Mouse (Mus musculus): ENCODE measurements around the gene Mrpl20. TPM values are rescaled to one million over a fixed set of nuclear protein-coding genes. Genes with fewer than 3 reads are reported as not detected.

Mrpl20 gene
- polyA plus RNA-seq, 1 experiment from 2014 or later: 60.1 TPM

DNA sequence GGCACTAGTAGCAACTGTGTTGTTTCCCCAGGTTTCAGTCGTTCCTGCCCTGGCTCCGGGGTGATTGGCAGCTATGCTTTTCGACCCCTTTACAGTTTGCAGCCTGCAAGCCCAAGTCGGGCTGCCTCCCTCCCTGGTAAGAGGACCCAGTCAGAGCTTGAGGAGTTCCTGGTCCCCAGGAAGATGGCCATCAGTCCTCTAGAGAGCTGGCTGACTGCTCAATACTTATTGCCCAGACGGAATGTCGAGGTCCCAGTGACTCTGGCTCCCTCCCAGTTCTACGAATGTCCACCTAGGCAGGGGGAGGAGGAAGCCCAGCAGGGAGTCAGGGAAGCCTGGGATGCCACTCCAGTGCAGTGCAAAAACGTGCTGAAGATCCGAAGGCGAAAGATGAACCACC is 29.6 kb downstream of the Mrpl20 start:
- Histone ChIP-seq H3K79me2 (ENCODE audit: inconsistent target) (peaks cover 19% of the 10 kb centered on the region), H3K27ac (peak overlapping the region; percentile 81), H3K4me3 (ENCODE audit: inconsistent target) (peak overlapping the region; percentile 81), H3K36me3 (ENCODE audit: inconsistent target) (0 out of 2 replicates have a peak, but pooled peaks cover 5% of the 10 kb centered on the region)
- 58% methylated on average over 10 of the region's 10 CpGs for WGBS (ENCODE audit: missing documents)

DNA sequence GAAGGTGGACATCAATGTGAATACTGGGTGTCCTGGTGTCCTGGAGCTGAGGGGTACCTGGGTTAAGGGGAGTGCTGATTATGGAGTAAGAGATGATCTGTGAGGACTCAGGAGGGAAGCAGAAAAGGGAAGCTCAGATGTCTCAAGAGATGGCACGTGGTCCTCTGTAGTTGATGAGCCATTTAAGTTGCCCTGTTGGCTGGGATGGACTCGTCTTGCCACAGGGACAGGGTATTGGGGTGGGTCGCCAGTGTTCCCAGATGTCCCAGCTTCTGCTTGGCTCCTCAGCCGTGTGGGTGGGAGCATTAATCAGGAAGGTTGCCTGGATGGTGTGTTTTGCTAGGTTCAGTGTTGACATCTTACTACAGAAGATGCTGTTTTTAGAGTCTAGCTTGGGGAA is 30.6 kb downstream of the Mrpl20 start:
- 64% methylated on average over 4 of the region's 4 CpGs for WGBS (ENCODE audit: missing documents)
- H3K79me2 ChIP-seq (ENCODE audit: inconsistent target): peaks cover 19% of the 10 kb centered on the region
- H3K27ac ChIP-seq: no peak overlapping the region
- H3K36me3 ChIP-seq (ENCODE audit: inconsistent target): no peaks in the 10 kb centered on the region
- H3K4me3 ChIP-seq (ENCODE audit: inconsistent target): no peak overlapping the region

DNA sequence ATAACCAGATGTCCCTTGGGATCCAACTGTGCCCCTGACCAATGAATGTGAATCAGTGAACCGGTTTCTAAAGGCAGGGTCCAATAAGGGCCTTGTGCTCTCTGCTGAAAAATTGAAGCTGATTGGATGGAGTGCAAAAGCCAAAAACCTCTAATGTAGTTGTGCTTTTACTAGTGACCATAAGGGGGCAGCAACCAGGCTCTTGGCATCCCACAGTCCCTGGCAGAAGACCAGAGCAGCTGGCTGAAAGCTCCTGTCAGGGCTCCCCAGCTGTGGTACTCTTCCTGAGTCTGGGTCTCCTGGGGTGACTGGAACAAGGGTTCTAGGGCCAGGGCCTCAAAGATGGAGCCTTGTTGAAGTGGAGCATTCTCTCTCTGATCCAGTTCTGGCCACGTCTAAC is 31.2 kb downstream of the Mrpl20 start:
- H3K4me3 ChIP-seq (ENCODE audit: inconsistent target): no peak overlapping the region
- peaks cover 19% of the 10 kb centered on the region for H3K79me2 ChIP-seq (ENCODE audit: inconsistent target)
- H3K36me3 ChIP-seq (ENCODE audit: inconsistent target): no peaks in the 10 kb centered on the region
- WGBS (ENCODE audit: missing documents): 40% methylated on average over 2 of the region's 2 CpGs
- H3K27ac ChIP-seq: no peak overlapping the region

DNA sequence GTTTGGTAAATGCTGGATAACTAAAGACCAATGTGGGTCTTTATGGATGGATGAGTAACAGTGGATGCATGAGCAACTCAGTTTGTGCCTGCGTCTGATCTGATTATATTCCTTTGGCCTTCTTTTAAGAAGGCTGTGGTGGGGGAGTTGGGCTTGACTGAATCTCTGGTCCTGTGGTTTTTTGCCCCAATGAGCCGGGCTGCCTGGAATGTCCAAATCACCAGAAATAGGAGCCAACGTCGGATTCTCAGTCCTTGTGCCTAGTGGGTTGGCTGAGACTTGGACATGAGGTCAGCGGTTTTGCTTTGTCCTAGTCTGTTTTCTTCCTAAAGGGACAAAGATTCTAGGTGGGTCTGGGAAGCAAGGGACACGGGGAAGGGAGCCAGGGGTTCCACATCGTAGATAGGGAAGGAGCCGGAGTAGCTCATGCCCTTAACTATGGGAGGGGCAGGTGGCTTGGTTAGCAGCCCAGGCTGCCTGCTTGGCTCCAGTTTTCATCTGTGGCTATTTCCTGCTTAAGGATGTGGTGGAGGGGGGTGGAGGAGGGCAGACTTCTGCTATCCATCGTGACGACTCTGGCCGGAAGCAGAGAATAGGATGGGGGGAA is 34.8 kb downstream of the Mrpl20 start:
- Histone ChIP-seq H3K27ac (no peak overlapping the region), H3K79me2 (ENCODE audit: inconsistent target) (peaks cover 9% of the 10 kb centered on the region), H3K4me3 (ENCODE audit: inconsistent target) (no peak overlapping the region), H3K36me3 (ENCODE audit: inconsistent target) (no peaks in the 10 kb centered on the region)
- WGBS (ENCODE audit: missing documents): 23% methylated on average over 11 of the region's 11 CpGs

DNA sequence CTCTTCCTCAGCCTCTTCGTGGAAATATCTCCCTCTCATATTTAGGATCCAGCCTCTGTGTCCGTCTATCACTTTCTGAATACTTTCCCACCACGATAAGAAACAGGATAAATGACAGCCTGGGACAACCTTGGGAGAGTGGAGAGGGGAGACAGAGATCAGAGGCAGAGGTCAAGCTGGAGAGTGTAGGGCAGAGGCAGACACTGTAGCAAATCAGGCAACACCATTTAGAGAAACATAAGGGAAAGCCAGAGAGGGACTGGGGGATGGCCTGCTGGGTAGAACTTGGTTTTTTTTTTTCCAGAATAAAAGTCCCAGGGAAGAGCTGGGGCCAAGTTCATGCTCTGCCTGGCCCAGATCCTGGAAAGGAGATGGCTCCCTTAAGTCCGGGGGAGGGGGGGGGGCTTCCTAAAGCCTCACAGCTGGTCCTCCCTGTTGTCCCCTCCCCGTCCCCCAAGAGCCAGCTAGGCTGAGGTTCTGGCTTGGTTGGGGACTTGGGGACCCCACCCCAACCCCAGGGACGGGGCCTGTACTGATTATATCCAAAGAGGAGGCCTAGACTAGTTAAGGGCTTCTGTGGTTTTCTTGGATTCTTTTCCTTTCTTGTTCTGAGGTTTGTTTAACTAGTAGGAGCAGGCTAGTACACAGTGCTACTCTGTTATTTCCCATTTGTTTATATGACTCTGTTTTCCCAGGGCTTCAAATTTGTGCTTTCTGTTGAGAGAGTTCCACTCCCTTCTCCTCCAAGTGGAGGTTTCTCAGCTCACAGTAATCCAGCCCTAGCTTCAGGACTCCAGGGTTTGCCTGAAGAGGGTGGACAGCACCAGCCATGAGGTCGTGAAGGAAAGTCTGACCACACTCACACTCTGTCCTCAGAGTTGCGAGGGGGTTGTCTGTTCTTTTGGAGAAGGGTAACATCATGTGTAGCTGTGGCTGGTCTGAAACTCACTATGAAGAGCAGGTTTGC is 35.8 kb downstream of the Mrpl20 start:
- no peak overlapping the region for H3K27ac ChIP-seq
- WGBS (ENCODE audit: missing documents): 82% methylated on average over 8 of the region's 8 CpGs
- no peaks in the 10 kb centered on the region; the same call in 1 of the 2 replicates for H3K79me2 ChIP-seq (ENCODE audit: inconsistent target)
- H3K4me3 ChIP-seq (ENCODE audit: inconsistent target): no peak overlapping the region
- no peaks in the 10 kb centered on the region for H3K36me3 ChIP-seq (ENCODE audit: inconsistent target)

DNA sequence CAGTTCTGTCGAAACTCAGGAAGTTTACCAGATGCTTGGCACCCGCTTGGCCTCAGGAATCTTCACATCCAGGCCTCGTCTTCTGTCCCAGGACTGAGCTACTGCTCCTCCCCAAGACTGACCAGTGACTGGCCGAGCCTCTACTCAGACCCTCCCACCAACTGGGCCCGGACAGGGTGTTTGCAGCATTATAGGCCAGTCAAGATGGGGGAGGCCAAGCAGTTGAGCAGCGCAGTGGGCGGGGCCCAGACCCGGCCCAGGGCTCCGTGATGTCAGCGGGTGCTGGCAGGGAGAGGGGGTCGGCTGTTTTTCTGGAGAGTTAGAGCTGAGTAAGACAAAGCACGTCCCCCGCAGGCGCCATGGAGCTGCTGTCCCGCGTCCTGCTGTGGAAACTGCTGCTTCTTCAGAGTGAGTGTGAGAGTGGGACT is 36.8 kb downstream of the Mrpl20 start, which contains the start of gene Mxra8:
Mxra8 (plus strand) TSS at position 198 of the 428 bp plus-strand sequence.
- 84% methylated on average over 16 of the region's 16 CpGs for WGBS (ENCODE audit: missing documents)
- Histone ChIP-seq H3K4me3 (ENCODE audit: inconsistent target) (peak within 1 kb of the TSS; percentile 12; the same call in 1 of the 2 replicates), H3K79me2 (ENCODE audit: inconsistent target) (no peaks in the 10 kb centered on the region), H3K27ac (no peak within 1 kb of the TSS), H3K36me3 (ENCODE audit: inconsistent target) (no peaks in the 10 kb centered on the region)

DNA sequence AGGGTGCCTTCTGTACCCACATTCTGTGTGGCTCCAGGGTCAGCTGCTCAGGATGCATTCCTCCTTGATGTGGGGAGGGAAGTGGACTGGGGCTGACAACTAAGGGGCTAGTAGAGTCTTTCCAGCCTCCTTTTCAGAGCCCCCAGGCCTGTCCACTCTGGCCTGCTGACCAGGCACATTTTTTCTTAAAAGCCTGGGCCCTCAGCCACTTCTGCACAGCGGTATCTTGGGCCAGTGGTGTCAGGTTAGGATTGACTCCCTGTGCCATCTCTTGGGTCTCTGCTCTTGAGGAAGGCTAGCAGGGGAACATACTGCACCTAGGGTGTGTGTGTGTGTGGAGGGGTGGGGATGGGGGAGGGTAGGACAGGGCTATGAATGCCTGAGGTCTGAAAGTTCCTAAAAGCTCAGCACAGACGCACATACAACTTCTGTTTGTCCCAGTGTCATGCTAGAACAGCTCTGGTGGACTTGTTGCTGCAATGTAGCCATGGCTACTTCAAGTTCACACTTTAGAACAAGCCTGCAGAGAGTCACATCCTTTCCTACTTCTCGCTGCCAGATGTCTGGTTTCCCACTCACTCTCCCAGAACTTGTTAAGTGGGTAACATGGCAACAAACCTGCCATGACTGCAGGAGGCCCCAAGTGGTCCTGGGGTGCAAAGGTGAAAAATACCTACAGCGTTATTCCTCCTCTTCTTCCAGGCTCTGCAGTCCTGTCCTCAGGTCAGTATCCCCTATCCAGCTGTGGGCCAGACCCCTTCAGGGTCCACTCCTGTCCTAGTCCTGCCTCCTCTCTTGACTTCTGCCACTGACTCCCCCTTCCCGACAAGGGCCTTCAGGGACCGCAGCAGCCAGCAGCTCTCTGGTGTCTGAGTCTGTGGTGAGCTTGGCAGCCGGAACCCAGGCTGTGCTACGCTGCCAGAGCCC is 37.7 kb downstream of the Mrpl20 start:
- peak overlapping the region; percentile 12; the same call in 1 of the 2 replicates for H3K4me3 ChIP-seq (ENCODE audit: inconsistent target)
- 34% methylated on average over 8 of the region's 8 CpGs for WGBS (ENCODE audit: missing documents)
- no peak overlapping the region for H3K27ac ChIP-seq

DNA sequence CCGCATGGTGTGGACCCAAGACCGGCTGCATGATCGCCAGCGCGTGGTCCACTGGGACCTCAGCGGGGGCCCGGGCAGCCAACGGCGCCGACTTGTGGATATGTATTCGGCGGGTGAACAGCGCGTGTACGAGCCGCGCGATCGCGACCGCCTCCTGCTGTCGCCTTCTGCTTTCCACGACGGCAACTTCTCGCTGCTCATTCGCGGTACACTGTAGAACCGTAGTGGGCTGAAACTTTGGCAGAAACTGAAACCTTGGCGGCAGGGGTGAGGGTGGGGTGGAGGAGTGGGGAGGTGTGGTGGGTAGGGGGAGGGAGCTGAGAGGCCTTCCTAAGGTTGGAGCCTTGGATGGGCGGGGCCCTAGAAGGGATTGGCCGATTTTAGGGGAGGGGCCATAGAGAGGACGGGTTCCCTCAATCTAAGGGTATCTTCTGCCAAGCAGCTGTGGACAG is 38.4 kb downstream of the Mrpl20 start:
- Histone ChIP-seq H3K4me3 (ENCODE audit: inconsistent target) (peak overlapping the region; percentile 12; the same call in 1 of the 2 replicates), H3K27ac (no peak overlapping the region), H3K36me3 (ENCODE audit: inconsistent target) (no peaks in the 10 kb centered on the region), H3K79me2 (ENCODE audit: inconsistent target) (no peaks in the 10 kb centered on the region)
- WGBS (ENCODE audit: missing documents): 3% methylated on average over 21 of the region's 32 CpGs

More for the DNA sequence above, 37.7 kb downstream of the Mrpl20 start:
- H3K79me2 ChIP-seq (ENCODE audit: inconsistent target): no peaks in the 10 kb centered on the region
- no peaks in the 10 kb centered on the region for H3K36me3 ChIP-seq (ENCODE audit: inconsistent target)

DNA sequence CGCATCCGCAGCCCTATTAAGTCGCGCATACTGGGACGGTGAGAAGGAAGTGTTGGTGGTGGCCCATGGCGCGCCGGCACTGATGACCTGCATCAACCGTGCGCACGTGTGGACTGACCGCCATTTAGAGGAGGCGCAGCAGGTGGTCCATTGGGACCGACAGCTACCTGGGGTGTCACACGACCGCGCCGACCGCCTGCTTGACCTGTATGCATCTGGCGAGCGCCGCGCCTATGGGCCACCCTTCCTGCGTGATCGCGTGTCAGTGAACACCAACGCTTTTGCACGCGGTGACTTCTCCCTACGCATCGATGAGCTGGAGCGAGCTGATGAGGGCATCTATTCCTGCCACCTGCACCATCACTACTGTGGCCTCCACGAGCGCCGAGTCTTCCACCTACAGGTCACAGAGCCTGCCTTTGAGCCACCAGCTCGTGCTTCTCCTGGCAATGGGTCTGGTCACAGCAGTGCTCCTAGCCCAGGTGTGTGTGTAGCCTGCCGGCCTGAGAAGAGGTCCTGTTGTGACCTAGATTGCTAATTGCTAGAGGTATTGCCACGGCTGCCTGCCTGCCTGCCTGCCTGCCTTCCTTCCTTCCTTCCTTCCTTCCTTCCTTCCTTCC is 39.1 kb downstream of the Mrpl20 start:
- H3K79me2 ChIP-seq (ENCODE audit: inconsistent target): no peaks in the 10 kb centered on the region
- no peaks in the 10 kb centered on the region for H3K36me3 ChIP-seq (ENCODE audit: inconsistent target)
- 74% methylated on average over 37 of the region's 38 CpGs for WGBS (ENCODE audit: missing documents)
- H3K4me3 ChIP-seq (ENCODE audit: inconsistent target): no peak overlapping the region
- no peak overlapping the region for H3K27ac ChIP-seq

DNA sequence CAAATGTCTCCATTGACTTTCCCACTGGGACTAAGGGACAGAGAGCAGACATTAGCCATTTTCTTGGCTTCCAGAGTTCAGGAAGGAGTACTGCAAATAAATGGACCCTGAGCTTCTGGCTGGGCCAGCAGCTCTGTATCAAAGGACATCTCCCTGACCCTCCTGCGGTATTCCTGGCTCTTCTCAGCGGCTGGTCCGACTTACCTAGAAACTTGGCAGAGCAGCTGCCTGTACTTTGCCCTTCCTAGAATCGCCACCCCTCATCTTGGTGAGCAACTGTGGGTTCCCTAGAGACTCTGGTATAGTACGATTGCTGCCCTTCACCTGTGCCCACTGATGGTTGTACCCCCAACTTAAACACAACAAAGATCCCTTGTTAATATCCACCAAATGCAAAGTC is 40.6 kb downstream of the Mrpl20 start:
- Histone ChIP-seq H3K27ac (no peak overlapping the region), H3K4me3 (ENCODE audit: inconsistent target) (no peak overlapping the region), H3K79me2 (ENCODE audit: inconsistent target) (peaks cover 4% of the 10 kb centered on the region), H3K36me3 (ENCODE audit: inconsistent target) (no peaks in the 10 kb centered on the region)
- 98% methylated on average over 5 of the region's 5 CpGs for WGBS (ENCODE audit: missing documents)

DNA sequence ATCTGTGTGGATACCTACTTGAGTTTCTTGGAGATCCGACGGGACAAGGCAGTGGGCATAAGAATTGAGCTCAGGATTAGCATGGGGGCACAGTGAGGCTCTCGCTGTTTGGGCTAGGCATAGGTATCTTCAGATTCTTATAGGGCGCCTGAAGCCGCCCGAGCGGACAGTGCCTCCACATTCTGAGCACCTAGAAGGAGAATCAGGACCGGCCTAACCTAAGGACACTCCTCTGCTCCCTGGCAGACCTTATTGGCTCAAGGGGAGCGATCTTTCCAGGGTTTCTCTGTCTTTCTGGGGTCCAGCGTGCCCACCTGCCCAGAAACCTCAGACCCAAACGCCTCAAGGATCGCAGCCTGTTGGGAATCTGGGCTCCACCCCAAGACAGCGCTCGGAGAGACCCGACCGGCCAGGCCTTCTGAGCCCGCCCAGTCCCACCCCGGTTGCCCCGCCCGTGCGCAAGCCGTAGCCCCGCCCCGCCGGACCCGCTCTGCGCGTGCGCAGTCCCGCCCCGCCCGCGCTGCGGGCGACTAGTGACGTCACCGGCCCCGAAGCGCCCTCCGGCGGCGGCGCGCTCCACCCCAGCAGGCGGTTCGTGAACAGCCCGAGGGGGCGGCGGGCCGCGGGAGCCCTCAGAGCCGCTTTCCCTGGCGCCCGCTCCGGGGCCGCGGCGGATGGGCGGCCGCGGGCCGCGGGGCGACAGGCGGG is 44.3 kb downstream of the Mrpl20 start, which contains the start of gene Dvl1:
Dvl1 (plus strand) TSS at position 532 of the 708 bp plus-strand sequence.
- 5% methylated on average over 47 of the region's 65 CpGs for WGBS (ENCODE audit: missing documents)
- peak within 1 kb of the TSS; percentile 34 for H3K27ac ChIP-seq
- peak within 1 kb of the TSS; percentile 49 for H3K4me3 ChIP-seq (ENCODE audit: inconsistent target)

DNA sequence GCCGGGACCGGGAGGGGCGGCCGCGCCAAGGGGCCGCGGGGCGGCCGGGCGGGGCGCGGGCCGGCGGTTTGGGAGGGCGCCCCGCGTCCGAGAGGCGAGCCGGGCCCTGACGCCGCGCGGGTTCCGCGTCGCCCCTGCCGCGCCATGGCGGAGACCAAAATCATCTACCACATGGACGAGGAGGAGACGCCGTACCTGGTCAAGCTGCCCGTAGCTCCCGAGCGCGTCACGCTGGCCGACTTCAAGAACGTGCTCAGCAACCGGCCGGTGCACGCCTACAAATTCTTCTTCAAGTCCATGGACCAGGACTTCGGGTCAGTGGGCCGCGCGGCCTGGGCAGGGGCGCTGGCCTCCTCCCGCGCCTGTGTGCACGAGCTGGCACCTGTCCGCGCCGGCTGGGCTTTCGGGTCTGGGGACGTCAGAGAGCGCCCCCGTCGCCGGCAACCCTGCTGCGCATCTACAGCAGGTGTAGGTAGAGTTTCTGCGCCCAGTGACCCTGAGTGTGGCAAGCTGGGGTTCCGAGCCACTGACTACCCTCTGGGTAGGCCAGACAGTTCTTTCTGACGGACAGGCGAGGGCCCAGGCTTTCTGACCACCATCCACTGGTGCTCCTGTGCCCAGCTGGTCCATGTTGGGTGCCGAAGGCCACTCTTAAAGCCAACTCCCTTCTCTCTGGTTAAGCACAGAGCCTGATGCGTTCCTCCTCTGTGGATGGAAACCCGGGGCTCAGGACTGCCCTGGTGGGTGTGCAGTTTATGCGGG is 45.1 kb downstream of the Mrpl20 start:
- Histone ChIP-seq H3K27ac (no peak overlapping the region), H3K79me2 (ENCODE audit: inconsistent target) (peaks cover 47% of the 10 kb centered on the region), H3K4me3 (ENCODE audit: inconsistent target) (peak overlapping the region; percentile 42), H3K36me3 (ENCODE audit: inconsistent target) (no peaks in the 10 kb centered on the region)
- 2% methylated on average over 63 of the region's 69 CpGs for WGBS (ENCODE audit: missing documents)

More for the DNA sequence above, 44.3 kb downstream of the Mrpl20 start, which contains the start of gene Dvl1:
- H3K36me3 ChIP-seq (ENCODE audit: inconsistent target): no peaks in the 10 kb centered on the region
- H3K79me2 ChIP-seq (ENCODE audit: inconsistent target): peaks cover 42% of the 10 kb centered on the region
